Mouse (Mus musculus) embryonic fibroblast, embryonic 13.5 days (primary cell): ENCODE measurements around the gene 4922502D21Rik. TPM values are rescaled to one million over a fixed set of nuclear protein-coding genes. Genes with fewer than 3 reads are reported as not detected.

Experiments
- H3K27ac ChIP-seq: 2 replicates; pipeline ENCODE4 v1.5.1; 2012; ENCODE audit warnings: low read length, control low read depth, inconsistent platforms; ENCODE audit not compliant: insufficient read depth
- H3K4me1 ChIP-seq: 2 replicates; pipeline ENCODE4 v1.6.1; 2011; ENCODE audit warnings: low read length; ENCODE audit not compliant: control insufficient read depth, insufficient read depth
- H3K4me3 ChIP-seq: 2 replicates; pipeline ENCODE4 v1.5.1; 2011; ENCODE audit warnings: mild to moderate bottlenecking, control low read depth, low read length; ENCODE audit not compliant: insufficient read depth
- CTCF ChIP-seq: IDR thresholded peaks from 2 replicates; pipeline ENCODE4 v1.5.1; 2011; ENCODE audit warnings: mild to moderate bottlenecking, control low read depth, low read length, moderate library complexity, borderline replicate concordance; ENCODE audit not compliant: insufficient read depth
- POLR2A ChIP-seq: IDR thresholded peaks from 2 replicates; pipeline ENCODE4 v1.6.1; 2011; ENCODE audit warnings: low read depth, mild to moderate bottlenecking, control low read depth, low read length, moderate library complexity
- polyA plus RNA-seq: library from polyadenylated mRNA; stranded (reverse); fragments of >200 nt; gene quantifications from 2 replicates; pipeline ENCODE4 v1.2.4, GENCODE M21; 2011; ENCODE audit warnings: low read depth; ENCODE audit not compliant: missing spikeins, insufficient read length

Gene 4922502D21Rik
- polyA plus RNA-seq, 1 experiment, result not detected

- no peak overlapping the region for H3K4me3 ChIP-seq
- no peak overlapping the region for H3K27ac ChIP-seq
- no peaks in the 10 kb centered on the region for H3K4me1 ChIP-seq
- TF ChIP-seq POLR2A, result no peak
- TF ChIP-seq CTCF, result no peak
Observed at GRCm38 (mm10) chr6:129315698-129316097, 15.9 kb downstream of the 4922502D21Rik start.

GRCm38 (mm10) chr6:129314655-129315168, 16.9 kb downstream of the 4922502D21Rik start:
- Histone ChIP-seq H3K4me3 (no peak overlapping the region), H3K27ac (no peak overlapping the region), H3K4me1 (no peaks in the 10 kb centered on the region)
- TF ChIP-seq POLR2A (no peak), CTCF (no peak)

DNA sequence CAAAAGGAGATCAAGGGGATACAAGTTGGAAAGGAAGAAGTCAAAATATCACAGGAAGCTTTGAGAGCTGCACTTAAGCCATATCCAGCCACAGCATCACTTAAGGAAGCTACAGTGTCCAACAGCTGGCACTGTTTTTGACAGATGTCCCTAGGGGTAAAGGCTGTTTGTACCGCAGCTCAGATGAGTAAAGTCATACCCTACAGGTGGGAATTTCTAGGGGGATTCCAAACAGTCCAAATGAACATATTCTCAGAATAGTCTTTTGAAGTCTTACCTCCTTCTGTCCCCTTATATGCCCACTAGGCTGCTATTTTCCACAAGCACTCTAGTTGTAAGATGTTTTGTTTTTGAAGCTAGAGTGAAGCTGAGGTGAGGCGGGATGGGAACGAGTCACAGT, 19.1 kb downstream of the 4922502D21Rik start:
- H3K27ac ChIP-seq, result no peak overlapping the region
- no peaks in the 10 kb centered on the region for H3K4me1 ChIP-seq
- no peak overlapping the region for H3K4me3 ChIP-seq
- TF ChIP-seq CTCF (no peak), POLR2A (no peak)

DNA sequence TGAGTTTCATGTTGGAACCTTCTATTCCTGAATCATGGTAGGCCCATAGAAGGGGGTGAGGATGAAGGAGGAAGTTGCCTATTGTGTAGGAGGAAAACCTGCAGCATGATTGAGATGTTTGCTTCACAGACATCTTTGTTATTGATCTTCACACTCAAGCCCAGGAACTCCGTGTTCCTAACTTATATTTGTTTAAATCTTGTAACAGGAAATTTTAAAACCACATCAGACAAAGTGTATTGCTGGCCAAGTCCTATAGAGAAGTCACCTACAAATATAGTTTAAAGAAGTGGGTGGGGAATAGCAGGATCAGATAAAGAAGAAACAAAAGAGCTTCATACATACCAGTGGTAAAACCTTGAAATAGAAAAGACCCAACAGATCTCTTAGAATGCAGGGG, 27.4 kb downstream of the 4922502D21Rik start:
- no peak overlapping the region for H3K4me3 ChIP-seq
- H3K27ac ChIP-seq, result no peak overlapping the region
- no peak for TF ChIP-seq POLR2A
- TF ChIP-seq CTCF, result no peak
- H3K4me1 ChIP-seq, result no peaks in the 10 kb centered on the region

GRCm38 (mm10) chr6:129288708-129289107, 42.9 kb downstream of the 4922502D21Rik start:
- Histone ChIP-seq H3K27ac (no peak overlapping the region), H3K4me3 (no peak overlapping the region), H3K4me1 (no peaks in the 10 kb centered on the region)
- TF ChIP-seq POLR2A, result no peak
- no peak for TF ChIP-seq CTCF

GRCm38 (mm10) chr6:129284384-129285104, 47.1 kb downstream of the 4922502D21Rik start:
- TF ChIP-seq CTCF, result no peak
- TF ChIP-seq POLR2A, result no peak
- Histone ChIP-seq H3K4me1 (no peaks in the 10 kb centered on the region), H3K4me3 (no peak overlapping the region), H3K27ac (no peak overlapping the region)

- TF ChIP-seq CTCF (no peak), POLR2A (no peak)
- Histone ChIP-seq H3K4me1 (no peaks in the 10 kb centered on the region), H3K4me3 (no peak overlapping the region), H3K27ac (no peak overlapping the region)
Observed at GRCm38 (mm10) chr6:129283271-129283670, 48.3 kb downstream of the 4922502D21Rik start.

DNA sequence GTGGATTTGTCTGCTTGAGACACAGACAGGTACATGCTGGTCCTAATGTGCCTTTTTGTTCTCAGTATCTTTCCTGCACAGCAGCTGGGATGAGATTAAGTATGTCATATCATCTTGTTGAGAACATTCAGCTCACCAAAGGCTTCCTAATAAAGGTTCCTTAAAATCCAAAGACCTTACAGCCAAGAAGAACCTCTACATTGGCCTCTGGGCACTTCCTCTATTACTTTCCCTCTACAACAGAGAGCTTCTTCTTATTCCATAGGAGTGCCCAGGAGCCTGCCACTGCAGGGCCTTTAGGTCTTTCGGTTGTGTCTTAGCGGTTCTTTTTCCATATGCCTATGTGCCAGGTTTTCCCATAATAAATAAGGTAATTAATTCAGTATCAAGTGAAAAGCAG, 55.1 kb downstream of the 4922502D21Rik start:
- H3K4me1 ChIP-seq, result no peaks in the 10 kb centered on the region
- TF ChIP-seq CTCF, result no peak
- TF ChIP-seq POLR2A, result no peak

DNA sequence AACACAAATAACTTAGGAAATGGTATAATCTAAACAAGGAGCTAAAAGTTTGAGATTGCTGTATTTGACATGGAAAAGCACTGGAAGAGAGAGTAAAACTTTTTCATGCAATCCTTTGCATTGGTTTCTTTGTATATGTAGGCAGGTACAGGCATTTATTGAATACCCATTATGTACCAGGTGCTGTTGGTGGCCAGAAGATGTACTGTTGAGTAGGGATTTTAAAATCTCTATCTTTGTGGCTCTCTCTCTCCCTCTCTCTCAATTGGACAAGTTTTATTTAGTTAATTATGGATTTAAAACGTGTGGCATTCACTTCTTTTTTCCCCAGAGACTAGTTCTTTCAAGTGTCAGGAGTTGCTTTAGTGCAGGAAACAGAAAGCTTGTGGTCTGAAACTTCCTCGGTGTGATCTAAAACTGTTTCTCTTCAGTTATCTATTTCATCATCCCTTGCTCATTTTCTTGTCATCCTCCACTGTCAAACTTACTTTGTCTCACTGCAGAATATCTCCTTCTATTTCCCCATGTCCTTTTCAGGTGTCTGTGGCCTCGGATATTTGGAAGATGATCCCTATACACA, 55.9 kb downstream of the 4922502D21Rik start:
- no peaks in the 10 kb centered on the region for H3K4me1 ChIP-seq
- H3K4me3 ChIP-seq, result no peak overlapping the region
- H3K27ac ChIP-seq, result no peak overlapping the region
- no peak for TF ChIP-seq POLR2A
- TF ChIP-seq CTCF, result no peak

More for the DNA sequence above, 55.1 kb downstream of the 4922502D21Rik start:
- Histone ChIP-seq H3K4me3 (no peak overlapping the region), H3K27ac (no peak overlapping the region)

GRCm38 (mm10) chr6:129275220-129275619, 56.4 kb downstream of the 4922502D21Rik start, which contains the start of gene Cd69:
Gene Cd69, minus strand, starts transcription at chr6:129275436.
- Histone ChIP-seq H3K27ac (no peak within 1 kb of the TSS), H3K4me3 (no peak within 1 kb of the TSS), H3K4me1 (no peaks in the 10 kb centered on the region)
- TF ChIP-seq POLR2A (no peak), CTCF (no peak)
